Mouse (Mus musculus) spleen, adult 2 months (tissue): Measurements from ENCODE around the gene Ten1.

ENCODE experiments used
- CTCF ChIP-seq: fragments of 200-500 bp; IDR thresholded peaks from 2 replicates; pipeline ENCODE4 v1.5.1; 2011; ENCODE audit warnings: mild to moderate bottlenecking, inconsistent platforms; ENCODE audit not compliant: insufficient read depth, insufficient read length, insufficient replicate concordance; ENCODE audit errors: extremely low read depth
- POLR2A ChIP-seq: fragments of 200-500 bp; IDR thresholded peaks from 2 replicates; pipeline ENCODE4 v1.6.1; 2011; ENCODE audit warnings: low read depth, low read length, inconsistent platforms

GRCm38 (mm10) chr11:116259461-116259860, 60.8 kb downstream of the Ten1 start:
- TF ChIP-seq CTCF (no peak), POLR2A (no peak)
